Mouse (Mus musculus): ENCODE measurements at regions not wholly inside any gene's neighbourhood (a gene's known extent, or its start where the extent isn't known, plus 50 kb on each side); places are given as distances from the start of the nearest gene placed in this dataset.

DNA sequence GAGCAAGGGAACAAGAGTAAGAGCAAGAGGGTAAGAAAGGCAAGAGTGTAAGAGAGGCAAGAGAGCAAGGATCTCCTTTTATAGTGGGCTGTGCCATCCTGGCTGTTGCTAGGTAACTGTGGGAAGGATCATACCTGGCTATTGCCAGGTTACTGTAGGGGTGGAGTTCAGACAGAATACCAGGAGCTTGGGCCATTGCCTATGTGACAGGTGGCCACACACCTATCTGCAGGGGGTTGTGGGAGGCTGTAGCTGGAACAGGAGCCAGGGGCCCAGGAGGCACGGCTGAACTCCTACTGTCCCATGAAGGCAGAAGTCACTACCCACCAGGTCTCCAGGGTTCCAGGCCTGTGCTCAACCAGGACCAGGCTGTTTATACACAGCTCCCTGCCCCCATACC is 1149.0 kb downstream of the 9330182O14Rik start:
- no peak overlapping the region for H3K4me3 ChIP-seq (replicated peaks; ENCODE audit: extremely low read depth, low read depth, low read length)
- no peaks in the 10 kb centered on the region for H3K4me1 ChIP-seq (ENCODE audit: control insufficient read depth, insufficient read depth, low read length)
- 80% methylated on average over 1 of the region's 1 CpGs for WGBS
- no peak for DNase-seq
- no peak for TF ChIP-seq POLR2A (IDR thresholded peaks at IDR 0.05; ENCODE audit: borderline replicate concordance, extremely low read depth, low read depth, low read length)
- no peak for TF ChIP-seq CTCF (IDR thresholded peaks at IDR 0.05; ENCODE audit: insufficient read depth, low read length)

GRCm38 (mm10) chr15:41286809-41287413 is 1152.7 kb downstream of the 9330182O14Rik start:
- Histone ChIP-seq H3K4me3 (replicated peaks; ENCODE audit: extremely low read depth, low read depth, low read length) (no peak overlapping the region), H3K4me1 (ENCODE audit: control insufficient read depth, insufficient read depth, low read length) (no peaks in the 10 kb centered on the region)
- 43% methylated on average over 5 of the region's 5 CpGs for WGBS
- no peak for DNase-seq
- no peak for TF ChIP-seq POLR2A (IDR thresholded peaks at IDR 0.05; ENCODE audit: borderline replicate concordance, extremely low read depth, low read depth, low read length)
- no peak for TF ChIP-seq CTCF (IDR thresholded peaks at IDR 0.05; ENCODE audit: insufficient read depth, low read length)

DNA sequence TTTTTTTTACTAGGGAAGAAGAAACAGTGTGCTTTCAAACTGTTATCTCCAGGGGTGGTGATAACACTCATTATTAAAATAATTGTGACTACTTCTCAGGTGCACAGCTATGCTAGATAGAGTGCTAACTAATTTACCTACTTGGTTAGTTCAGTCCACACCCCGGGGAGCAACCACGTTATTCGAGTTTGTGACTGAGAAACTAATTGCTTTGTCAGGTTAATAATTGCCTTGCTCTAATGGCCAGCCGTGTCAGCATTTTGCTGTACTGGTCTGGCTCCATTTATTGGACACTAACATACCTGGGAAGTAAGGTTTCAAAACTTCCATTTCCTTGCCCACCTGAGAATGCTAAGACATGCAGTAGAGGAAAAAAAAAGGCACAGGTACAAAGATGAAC is 1163.3 kb downstream of the 9330182O14Rik start:
- no peaks in the 10 kb centered on the region for H3K4me1 ChIP-seq (ENCODE audit: control insufficient read depth, insufficient read depth, low read length)
- H3K4me3 ChIP-seq (replicated peaks; ENCODE audit: extremely low read depth, low read depth, low read length): no peak overlapping the region
- no peak for TF ChIP-seq CTCF (IDR thresholded peaks at IDR 0.05; ENCODE audit: insufficient read depth, low read length)
- no peak for TF ChIP-seq POLR2A (IDR thresholded peaks at IDR 0.05; ENCODE audit: borderline replicate concordance, extremely low read depth, low read depth, low read length)
- 71% methylated on average over 4 of the region's 4 CpGs for WGBS
- no peak for DNase-seq

GRCm38 (mm10) chr15:41306638-41307037 is 1172.5 kb downstream of the 9330182O14Rik start:
- WGBS: 78% methylated on average over 1 of the region's 1 CpGs
- no peak for TF ChIP-seq POLR2A (IDR thresholded peaks at IDR 0.05; ENCODE audit: borderline replicate concordance, extremely low read depth, low read depth, low read length)
- TF ChIP-seq CTCF (IDR thresholded peaks at IDR 0.05; ENCODE audit: insufficient read depth, low read length): no peak
- H3K4me3 ChIP-seq (replicated peaks; ENCODE audit: extremely low read depth, low read depth, low read length): no peak overlapping the region
- DNase-seq: no peak
- H3K4me1 ChIP-seq (ENCODE audit: control insufficient read depth, insufficient read depth, low read length): no peaks in the 10 kb centered on the region

- Histone ChIP-seq H3K4me1 (ENCODE audit: control insufficient read depth, insufficient read depth, low read length) (no peaks in the 10 kb centered on the region), H3K4me3 (replicated peaks; ENCODE audit: extremely low read depth, low read depth, low read length) (no peak overlapping the region)
- DNase-seq: no peak
- WGBS: 45% methylated on average over 5 of the region's 5 CpGs
- TF ChIP-seq CTCF (IDR thresholded peaks at IDR 0.05; ENCODE audit: insufficient read depth, low read length): no peak
- no peak for TF ChIP-seq POLR2A (IDR thresholded peaks at IDR 0.05; ENCODE audit: borderline replicate concordance, extremely low read depth, low read depth, low read length)
Measured at GRCm38 (mm10) chr15:41311728-41312320, 1177.7 kb downstream of the 9330182O14Rik start.

DNA sequence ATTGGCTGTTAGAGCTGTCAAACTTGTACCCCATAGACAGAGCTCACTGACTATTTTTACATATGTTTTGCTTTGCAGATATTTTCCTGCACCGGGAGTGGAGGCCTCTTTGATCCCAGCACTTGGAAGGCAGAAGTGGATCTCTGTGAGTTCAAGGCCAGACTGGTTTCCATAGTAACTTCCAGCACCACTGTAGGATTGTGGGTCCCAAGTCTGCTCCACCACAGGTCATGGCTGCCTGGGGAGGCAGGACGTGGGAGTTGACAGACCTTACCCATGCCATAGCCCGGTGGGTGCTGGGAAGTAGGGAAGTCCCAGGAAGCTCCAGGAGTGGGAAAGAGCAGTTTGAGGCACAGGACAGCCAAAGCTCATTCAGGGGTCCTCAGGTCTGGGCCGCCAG is 1180.8 kb downstream of the 9330182O14Rik start:
- TF ChIP-seq POLR2A (IDR thresholded peaks at IDR 0.05; ENCODE audit: borderline replicate concordance, extremely low read depth, low read depth, low read length) (no peak), CTCF (IDR thresholded peaks at IDR 0.05; ENCODE audit: insufficient read depth, low read length) (no peak)
- DNase-seq: no peak
- H3K4me3 ChIP-seq (replicated peaks; ENCODE audit: extremely low read depth, low read depth, low read length): no peak overlapping the region
- H3K4me1 ChIP-seq (ENCODE audit: control insufficient read depth, insufficient read depth, low read length): no peaks in the 10 kb centered on the region
- 65% methylated on average over 4 of the region's 4 CpGs for WGBS

GRCm38 (mm10) chr15:41325633-41326252 is 1191.6 kb downstream of the 9330182O14Rik start:
- DNase-seq: no peak
- TF ChIP-seq POLR2A (IDR thresholded peaks at IDR 0.05; ENCODE audit: borderline replicate concordance, extremely low read depth, low read depth, low read length) (no peak), CTCF (IDR thresholded peaks at IDR 0.05; ENCODE audit: insufficient read depth, low read length) (0 out of 2 replicates have a peak, but pooled peaks have one; percentile 34)
- Histone ChIP-seq H3K4me3 (replicated peaks; ENCODE audit: extremely low read depth, low read depth, low read length) (no peak overlapping the region), H3K4me1 (ENCODE audit: control insufficient read depth, insufficient read depth, low read length) (no peaks in the 10 kb centered on the region)
- WGBS: 11% methylated on average over 7 of the region's 7 CpGs

- no peak for TF ChIP-seq CTCF (IDR thresholded peaks at IDR 0.05; ENCODE audit: insufficient read depth, low read length)
- no peak for TF ChIP-seq POLR2A (IDR thresholded peaks at IDR 0.05; ENCODE audit: borderline replicate concordance, extremely low read depth, low read depth, low read length)
- Histone ChIP-seq H3K4me1 (ENCODE audit: control insufficient read depth, insufficient read depth, low read length) (no peaks in the 10 kb centered on the region), H3K4me3 (replicated peaks; ENCODE audit: extremely low read depth, low read depth, low read length) (no peak overlapping the region)
- DNase-seq: no peak
- 83% methylated on average over 2 of the region's 2 CpGs for WGBS
Measured at GRCm38 (mm10) chr15:41329286-41329685, 1195.1 kb downstream of the 9330182O14Rik start.

DNA sequence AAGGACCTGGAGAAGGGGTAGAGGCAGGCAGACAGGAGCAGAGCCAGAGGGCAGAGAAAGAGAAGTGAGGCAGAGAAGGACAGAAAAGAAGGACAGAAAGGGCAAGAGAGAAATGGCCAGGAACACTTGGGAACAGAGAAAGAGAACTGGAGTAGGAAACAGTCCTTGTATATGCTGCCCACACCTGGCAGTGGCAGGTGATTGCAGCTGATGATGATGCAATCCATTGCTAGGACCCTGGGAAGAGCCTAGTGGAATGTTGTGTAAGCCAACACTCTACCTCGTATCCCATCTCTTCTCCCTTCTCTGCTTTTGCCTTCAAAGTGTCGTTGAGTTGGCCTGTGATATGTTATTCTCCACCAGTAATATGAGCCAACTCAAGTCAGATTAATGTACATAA is 1195.9 kb downstream of the 9330182O14Rik start:
- DNase-seq: no peak
- no peak for TF ChIP-seq POLR2A (IDR thresholded peaks at IDR 0.05; ENCODE audit: borderline replicate concordance, extremely low read depth, low read depth, low read length)
- 0 out of 2 replicates have a peak, but pooled peaks have one; percentile 16 for TF ChIP-seq CTCF (IDR thresholded peaks at IDR 0.05; ENCODE audit: insufficient read depth, low read length)
- H3K4me1 ChIP-seq (ENCODE audit: control insufficient read depth, insufficient read depth, low read length): no peaks in the 10 kb centered on the region
- WGBS: 47% methylated on average over 2 of the region's 2 CpGs
- H3K4me3 ChIP-seq (replicated peaks; ENCODE audit: extremely low read depth, low read depth, low read length): no peak overlapping the region

GRCm38 (mm10) chr15:41332451-41332850 is 1198.3 kb downstream of the 9330182O14Rik start:
- no peaks in the 10 kb centered on the region for H3K4me1 ChIP-seq (ENCODE audit: control insufficient read depth, insufficient read depth, low read length)
- no peak for DNase-seq
- 83% methylated on average over 1 of the region's 1 CpGs for WGBS
- TF ChIP-seq CTCF (IDR thresholded peaks at IDR 0.05; ENCODE audit: insufficient read depth, low read length): no peak
- no peak for TF ChIP-seq POLR2A (IDR thresholded peaks at IDR 0.05; ENCODE audit: borderline replicate concordance, extremely low read depth, low read depth, low read length)
- H3K4me3 ChIP-seq (replicated peaks; ENCODE audit: extremely low read depth, low read depth, low read length): no peak overlapping the region

All from lung, adult 2 months (tissue).